Mouse (Mus musculus): ENCODE measurements at regions not wholly inside any gene's neighbourhood (a gene's known extent, or its start where the extent isn't known, plus 50 kb on each side); places are given as distances from the start of the nearest gene placed in this dataset.
A peak's percentile ranks its signal among the peaks of the same experiment; 100 is the strongest.

DNA sequence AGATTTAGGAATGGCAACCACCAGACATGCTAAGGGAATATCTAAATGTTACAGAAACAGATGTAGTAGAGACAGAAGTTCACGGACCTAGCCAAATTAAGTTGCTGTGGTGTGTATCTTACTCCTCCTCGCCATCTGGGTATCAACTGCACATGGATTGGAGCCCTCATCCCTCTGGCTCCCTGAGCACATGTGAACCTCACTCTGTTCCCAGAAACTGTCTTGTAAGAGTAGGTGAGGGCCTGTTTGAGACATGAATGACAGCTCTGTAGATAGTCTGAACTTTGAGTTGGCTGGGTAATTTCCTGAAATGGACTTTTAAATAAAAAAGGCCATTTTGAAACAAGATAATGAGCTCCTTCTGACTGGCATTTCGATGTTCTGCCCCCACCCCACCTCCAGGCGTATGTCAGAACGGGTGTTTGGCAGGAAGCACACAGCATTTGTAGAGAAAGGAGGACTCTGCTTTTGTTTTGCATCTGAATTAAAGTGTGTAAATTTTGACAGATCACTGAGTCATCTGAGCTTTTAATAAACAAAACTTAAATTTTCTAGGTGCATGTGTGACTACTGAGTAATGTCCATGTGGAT, 196.9 kb upstream of the Cep126 start:
- DNase-seq (ENCODE audit: low spot score in 2 of 2) = peak in 1 of 2 experiments; percentile 26

DNA sequence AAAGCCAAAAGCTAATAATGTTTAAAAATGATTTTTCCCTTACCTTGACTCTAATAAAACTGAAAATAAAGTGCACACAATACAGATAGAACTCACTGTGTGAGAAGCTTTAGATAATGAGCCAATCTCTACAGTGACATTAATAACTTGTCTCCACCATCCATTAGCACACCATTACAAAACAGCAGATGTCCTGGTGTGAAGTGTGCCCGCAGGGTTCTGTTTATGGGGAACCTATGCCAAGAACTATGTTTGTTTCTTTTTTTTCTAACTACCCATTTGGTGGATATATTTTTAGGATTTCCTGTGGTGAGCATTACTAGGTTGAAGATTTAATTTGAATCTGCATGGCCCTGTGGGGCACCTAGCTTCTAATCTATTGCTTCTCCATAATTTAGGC, 203.3 kb upstream of the Trpc6 start:
- DNase-seq (ENCODE audit: low spot score in 2 of 2) = no peak

DNA sequence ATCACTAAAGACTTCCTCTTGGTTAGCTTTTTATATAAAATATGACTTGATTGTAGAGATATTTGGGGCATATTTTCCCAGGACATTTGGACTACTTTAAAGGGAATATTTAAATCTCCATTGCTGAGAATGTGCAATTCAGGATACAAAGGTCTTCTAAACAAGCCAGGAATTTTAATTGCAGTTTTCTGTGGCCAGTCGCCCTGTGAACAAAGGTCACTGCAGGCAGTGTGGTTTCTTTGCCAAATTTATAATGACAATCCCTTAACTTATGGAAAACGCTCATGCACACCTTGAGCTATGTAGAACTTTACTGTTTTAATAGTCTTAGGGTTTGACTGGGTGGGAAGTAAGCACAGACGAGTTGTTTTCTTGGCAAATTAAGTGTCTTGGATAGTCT, 192.9 kb upstream of the Trpc6 start:
- no peak for DNase-seq (ENCODE audit: low spot score in 2 of 2)
